Comparison of ENCODE assay signal across 8 mouse cellular contexts in the genomic region with DNA sequence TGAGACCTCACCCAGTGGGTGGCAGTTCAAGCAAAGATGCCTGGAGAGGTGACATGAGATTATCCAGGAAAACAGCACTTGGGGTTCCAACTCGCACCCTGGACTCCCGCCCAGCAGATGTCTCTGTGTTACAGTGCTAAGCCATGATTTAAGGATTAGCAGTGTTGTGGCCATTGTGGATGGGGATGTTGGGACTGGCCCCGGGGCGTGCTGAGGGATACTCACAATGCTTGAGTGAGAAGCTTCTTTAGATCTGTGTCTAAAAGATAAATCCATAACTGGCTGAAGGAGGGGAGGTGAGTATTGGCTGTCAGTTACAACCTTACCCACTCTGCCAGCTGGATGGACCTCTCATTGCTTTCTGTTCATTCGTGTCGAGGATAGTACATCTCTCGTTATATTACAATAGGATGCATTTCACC. TPM values are rescaled to one million over a fixed set of nuclear protein-coding genes. Genes with fewer than 3 reads are reported as not detected.
DNase-seq lines count a peak whose midpoint lies in the region; ATAC-seq lines count a peak whose summit lies in the region.
"Had no signal": no experiment of that assay in that cellular context is flagged by ENCODE, and none has a peak within 500 bp of the region (broad histone marks: within the 10 kb centered on the region; RNA-seq: fewer than 3 reads in every experiment).

No protein-coding gene starts in this region.

- intact Hi-C loops in left cerebral cortex, postnatal 4 days (cut with DNase I) = loop anchor here (2.0 to 5.0 kb wide), 2 partner anchors 683 to 832 kb away; partner anchors contain the start of gene Mex3b

- no peaks in the 10 kb centered on the region for H3K9me3 ChIP-seq in forebrain, embryonic 13.5 days (replicated peaks)
- no peaks in the 10 kb centered on the region for H3K9me3 ChIP-seq in hindbrain, embryonic 14.5 days (ENCODE audit: control insufficient read depth, low read length)
- H3K9me3 ChIP-seq in neural tube, embryonic 13.5 days = no peaks in the 10 kb centered on the region

- no peaks in the 10 kb centered on the region for H3K27me3 ChIP-seq in forebrain, embryonic 13.5 days
- no peaks in the 10 kb centered on the region for H3K27me3 ChIP-seq in hindbrain, embryonic 14.5 days (ENCODE audit: control insufficient read depth, insufficient read depth, low read length)
- H3K27me3 ChIP-seq in neural tube, embryonic 13.5 days = no peaks in the 10 kb centered on the region

- peak; percentile 28 for DNase-seq in left cerebral cortex, postnatal 4 days
- no peak for DNase-seq in left cerebral cortex, adult 9 months (ENCODE audit: low spot score in 2 of 2)
- DNase-seq in hindbrain, embryonic 14.5 days (ENCODE audit: low spot score) = peak; percentile 47
- no peak for DNase-seq in embryo, embryonic 11 days
- DNase-seq in spleen, postnatal 4 days (ENCODE audit: low spot score in 2 of 2) = no peak
- DNase-seq: thymus, adult 2 months had no signal

- H3K9ac ChIP-seq in forebrain, embryonic 13.5 days = peak overlapping the region; percentile 50
- H3K9ac ChIP-seq in hindbrain, embryonic 14.5 days = peak overlapping the region; percentile 66
- H3K9ac ChIP-seq in neural tube, embryonic 13.5 days = peak overlapping the region; percentile 63

- peak overlapping the region; percentile 38 for H3K4me2 ChIP-seq in forebrain, embryonic 13.5 days
- peak overlapping the region; percentile 52 for H3K4me2 ChIP-seq in hindbrain, embryonic 14.5 days (replicated peaks)
- H3K4me2 ChIP-seq in neural tube, embryonic 13.5 days = peak overlapping the region; percentile 44

- ATAC-seq in forebrain, embryonic 13.5 days = peak; percentile 62
- peak; percentile 52; the same call in 1 of the 2 replicates for ATAC-seq in hindbrain, embryonic 14.5 days (ENCODE audit: low FRiP score)
- ATAC-seq in neural tube, embryonic 13.5 days (ENCODE audit: low read depth) = peak; percentile 78

- WGBS in forebrain, embryonic 13.5 days = 51% methylated on average over 7 of the region's 7 CpGs
- 50% methylated on average over 7 of the region's 7 CpGs for WGBS in hindbrain, embryonic 14.5 days
- WGBS in neural tube, embryonic 13.5 days = 60% methylated on average over 7 of the region's 7 CpGs

- no peaks in the 10 kb centered on the region for H3K36me3 ChIP-seq in forebrain, embryonic 13.5 days (ENCODE audit: poor library complexity, severe bottlenecking)
- H3K36me3 ChIP-seq in hindbrain, embryonic 14.5 days (replicated peaks; ENCODE audit: control insufficient read depth, insufficient read depth) = no peaks in the 10 kb centered on the region
- no peaks in the 10 kb centered on the region for H3K36me3 ChIP-seq in neural tube, embryonic 13.5 days

- no peak overlapping the region for H3K4me3 ChIP-seq in forebrain, embryonic 13.5 days
- H3K4me3 ChIP-seq in hindbrain, embryonic 14.5 days (replicated peaks; ENCODE audit: low read length) = peak overlapping the region; percentile 19; the same call in 1 of the 2 replicates
- no peak overlapping the region for H3K4me3 ChIP-seq in neural tube, embryonic 13.5 days

- H3K27ac ChIP-seq in forebrain, embryonic 13.5 days = peak overlapping the region; percentile 81
- peak overlapping the region; percentile 92 for H3K27ac ChIP-seq in hindbrain, embryonic 14.5 days
- H3K27ac ChIP-seq in neural tube, embryonic 13.5 days (replicated peaks) = peak overlapping the region; percentile 89

- peaks cover 19% of the 10 kb centered on the region for H3K4me1 ChIP-seq in forebrain, embryonic 13.5 days
- H3K4me1 ChIP-seq in hindbrain, embryonic 14.5 days (replicated peaks; ENCODE audit: control insufficient read depth, insufficient read depth, low read length) = peaks cover 19% of the 10 kb centered on the region
- H3K4me1 ChIP-seq in neural tube, embryonic 13.5 days (replicated peaks) = peaks cover 21% of the 10 kb centered on the region

RNA-seq across cellular contexts. Expression of gene Tmc3, which starts 35.4 kb away (rescaled TPM):
- under 1 TPM; 0.08 TPM for total RNA-seq in left cerebral cortex, postnatal 4 days (2021)
- 0.08 and 0.11 TPM in 2 replicates for polyA plus RNA-seq in forebrain, embryonic 13.5 days (2015; fragmentation: Nextera tagmentation; extraction: Ambion mirVana)
- polyA plus RNA-seq in hindbrain, embryonic 14.5 days (2014; fragmentation: Nextera tagmentation; extraction: Ambion mirVana) = 0.31 and 0.51 TPM in 2 replicates
- 0.59 and 0.64 TPM in 2 replicates for polyA plus RNA-seq in neural tube, embryonic 13.5 days (2015; fragmentation: Nextera tagmentation; extraction: Ambion mirVana)

Comparison
In these comparisons a context has a peak if more than half of its experiments do, and no peak if none do; other contexts are left out.
1. DNase-seq: peak in left cerebral cortex, postnatal 4 days (single experiment) and hindbrain, embryonic 14.5 days (single experiment); none in left cerebral cortex, adult 9 months (0 of 2), embryo, embryonic 11 days (single experiment) and spleen, postnatal 4 days (0 of 2).
2. Peak in every context shown above with its lines, with median percentiles within 50 percentile points of each other: ATAC-seq, H3K27ac ChIP-seq, H3K4me2 ChIP-seq and H3K9ac ChIP-seq.